Mouse (Mus musculus): ENCODE measurements at regions not wholly inside any gene's neighbourhood (a gene's known extent, or its start where the extent isn't known, plus 50 kb on each side); places are given as distances from the start of the nearest gene placed in this dataset.

GRCm38 (mm10) chr5:39417121-39417844, 338.0 kb downstream of the Hs3st1 start:
- DNase-seq (ENCODE audit: low read depth, low spot score): no peak
- Histone ChIP-seq H3K27me3 (ENCODE audit: control insufficient read depth in 1 of 2, insufficient read depth in 2 of 2, low read length in 2 of 2) (no peaks in the 10 kb centered on the region), H3K79me2 (ENCODE audit: control insufficient read depth, insufficient read depth, low read length, poor library complexity) (no peaks in the 10 kb centered on the region), H3K9me3 (replicated peaks; ENCODE audit: insufficient read depth, low read length) (no peaks in the 10 kb centered on the region; the same call in 1 of the 2 replicates), H3K4me3 (ENCODE audit: control insufficient read depth in 1 of 2, insufficient read depth in 1 of 2, low read depth in 2 of 2, low read length in 2 of 2) (no peak overlapping the region), H3K4me1 (ENCODE audit: control insufficient read depth in 1 of 2, insufficient read depth in 2 of 2, low read length in 2 of 2) (no peaks in the 10 kb centered on the region), H3K9ac (ENCODE audit: control insufficient read depth, low read depth, low read length, poor library complexity, severe bottlenecking) (no peak overlapping the region), H3K36me3 (ENCODE audit: control insufficient read depth in 1 of 2, insufficient read depth in 2 of 2, low read length in 2 of 2) (no peaks in the 10 kb centered on the region), H3K27ac (ENCODE audit: control insufficient read depth, low read depth, low read length) (no peak overlapping the region)
- TF ChIP-seq MYC (IDR thresholded peaks at IDR 0.05; ENCODE audit: low read depth, low read length) (no peak), CHD2 (IDR thresholded peaks at IDR 0.05; ENCODE audit: low read length) (no peak), UBTF (IDR thresholded peaks at IDR 0.05; ENCODE audit: borderline replicate concordance, insufficient read depth, low read depth, low read length) (no peak), KAT2A (conservative IDR thresholded peaks at IDR 0.05; ENCODE audit: low read depth, low read length) (no peak), E2F4 (IDR thresholded peaks at IDR 0.05; ENCODE audit: borderline replicate concordance, low read depth, low read length) (no peak), EP300 (IDR thresholded peaks at IDR 0.05; ENCODE audit: low read depth in 1 of 2, low read length in 2 of 2) (no peak), ZMIZ1 (IDR thresholded peaks at IDR 0.05; ENCODE audit: low read depth, low read length) (no peak), CHD1 (IDR thresholded peaks at IDR 0.05; ENCODE audit: low read depth, low read length) (no peak), MXI1 (IDR thresholded peaks at IDR 0.05; ENCODE audit: low read depth, low read length) (no peak), MAFK (IDR thresholded peaks at IDR 0.05; ENCODE audit: borderline replicate concordance, low read depth, low read length) (no peak), TAL1 (IDR thresholded peaks at IDR 0.05; ENCODE audit: low read length) (no peak), BHLHE40 (IDR thresholded peaks at IDR 0.05; ENCODE audit: borderline replicate concordance, low read depth, low read length) (no peak), ELF1 (IDR thresholded peaks at IDR 0.05; ENCODE audit: low read depth, low read length) (no peak), SIN3A (IDR thresholded peaks at IDR 0.05; ENCODE audit: low read length) (no peak), RAD21 (IDR thresholded peaks at IDR 0.05; ENCODE audit: low read depth, low read length) (no peak), RCOR1 (IDR thresholded peaks at IDR 0.05; ENCODE audit: low read depth, low read length) (no peak)

DNA sequence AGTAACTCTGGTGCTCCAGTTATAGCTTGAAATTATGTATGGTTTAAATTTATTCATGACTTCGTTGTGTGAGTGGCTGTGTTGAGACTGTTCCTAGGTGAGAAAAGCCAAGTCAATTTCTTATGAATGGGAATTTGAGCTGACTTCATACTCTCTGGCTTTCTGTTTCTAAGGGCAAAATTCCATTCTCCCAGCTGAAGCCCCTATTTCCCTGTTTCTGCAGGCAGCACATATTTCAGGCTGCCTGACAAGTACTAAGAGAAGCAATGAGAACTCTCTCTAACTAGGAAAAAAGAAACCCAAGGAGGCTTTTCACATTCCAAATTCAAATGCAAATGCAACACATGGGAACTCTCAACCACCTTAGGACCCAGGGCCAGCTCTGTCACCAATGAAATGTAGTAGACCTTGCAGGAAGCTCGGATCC, 338.7 kb downstream of the Hs3st1 start:
- no peaks in the 10 kb centered on the region for H3K4me1 ChIP-seq (ENCODE audit: control insufficient read depth in 1 of 2, insufficient read depth in 2 of 2, low read length in 2 of 2)
- H3K27me3 ChIP-seq (ENCODE audit: control insufficient read depth in 1 of 2, insufficient read depth in 2 of 2, low read length in 2 of 2): no peaks in the 10 kb centered on the region
- H3K27ac ChIP-seq (ENCODE audit: control insufficient read depth, low read depth, low read length): no peak overlapping the region
- no peak for TF ChIP-seq ELF1 (IDR thresholded peaks at IDR 0.05; ENCODE audit: low read depth, low read length)
- TF ChIP-seq CHD2 (IDR thresholded peaks at IDR 0.05; ENCODE audit: low read length): no peak
- no peak for TF ChIP-seq RAD21 (IDR thresholded peaks at IDR 0.05; ENCODE audit: low read depth, low read length)
- H3K9me3 ChIP-seq (replicated peaks; ENCODE audit: insufficient read depth, low read length): no peaks in the 10 kb centered on the region; the same call in 1 of the 2 replicates
- no peak overlapping the region for H3K9ac ChIP-seq (ENCODE audit: control insufficient read depth, low read depth, low read length, poor library complexity, severe bottlenecking)
- H3K4me3 ChIP-seq (ENCODE audit: control insufficient read depth in 1 of 2, insufficient read depth in 1 of 2, low read depth in 2 of 2, low read length in 2 of 2): no peak overlapping the region
- no peaks in the 10 kb centered on the region for H3K36me3 ChIP-seq (ENCODE audit: control insufficient read depth in 1 of 2, insufficient read depth in 2 of 2, low read length in 2 of 2)
- no peaks in the 10 kb centered on the region for H3K79me2 ChIP-seq (ENCODE audit: control insufficient read depth, insufficient read depth, low read length, poor library complexity)
- DNase-seq (ENCODE audit: low read depth, low spot score): no peak
